Mouse (Mus musculus): ENCODE measurements around the gene Gng7.

DNA sequence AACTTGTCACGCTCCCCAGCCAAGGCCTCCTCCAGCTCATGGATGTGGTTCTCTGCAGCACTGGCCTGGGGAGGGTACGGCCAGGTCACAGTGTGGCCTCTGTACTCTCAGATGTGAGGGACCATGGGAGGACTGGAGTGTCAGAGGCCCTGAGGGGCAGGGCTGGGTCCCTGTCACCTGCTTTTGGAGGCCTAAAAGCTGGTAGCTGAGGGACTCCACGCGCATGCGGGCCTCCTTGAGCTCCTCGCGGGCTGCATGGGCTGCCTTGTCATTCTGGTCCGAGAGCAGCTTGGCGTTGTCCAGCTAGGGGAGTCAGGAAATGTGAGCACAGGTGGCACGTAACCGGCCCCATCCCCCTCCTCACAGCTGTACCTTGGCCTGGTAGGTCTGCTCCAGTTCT, 110.0 kb downstream of the Gng7 start:
- TF ChIP-seq POLR2A (IDR thresholded peaks at IDR 0.05; ENCODE audit: low read depth, low read length) (no peak), JUND (conservative IDR thresholded peaks at IDR 0.05; ENCODE audit: low read depth, low read length) (no peak), NRF1 (IDR thresholded peaks at IDR 0.05; ENCODE audit: low read depth, low read length) (no peak), USF2 (conservative IDR thresholded peaks at IDR 0.05; ENCODE audit: low read depth, low read length) (no peak), E2F4 (IDR thresholded peaks at IDR 0.05; ENCODE audit: insufficient replicate concordance, low read depth, low read length) (no peak), PAX5 (IDR thresholded peaks at IDR 0.05; ENCODE audit: low read length) (no peak), TCF12 (IDR thresholded peaks at IDR 0.05; ENCODE audit: low read depth, low read length) (no peak), CTCF (conservative IDR thresholded peaks at IDR 0.05 in 1 of 2, IDR thresholded peaks at IDR 0.05 in 1 of 2; ENCODE audit: low read depth in 2 of 2, low read length in 2 of 2) (no peak), EP300 (IDR thresholded peaks at IDR 0.05; ENCODE audit: low read length) (no peak), MAZ (IDR thresholded peaks at IDR 0.05; ENCODE audit: low read depth, low read length) (no peak), USF1 (IDR thresholded peaks at IDR 0.05; ENCODE audit: low read depth, low read length) (no peak), ZC3H11A (IDR thresholded peaks at IDR 0.05; ENCODE audit: low read depth, low read length) (no peak), SIN3A (IDR thresholded peaks at IDR 0.05; ENCODE audit: low read length) (no peak)

Data from CH12.LX (cell line).